Mouse (Mus musculus): Measurements from ENCODE around the gene Fam117a. TPM values are rescaled to one million over a fixed set of nuclear protein-coding genes. Genes with fewer than 3 reads are reported as not detected.

The Fam117a gene
- polyA plus RNA-seq, 1 experiment from 2014 or later: 10.1 TPM

DNA sequence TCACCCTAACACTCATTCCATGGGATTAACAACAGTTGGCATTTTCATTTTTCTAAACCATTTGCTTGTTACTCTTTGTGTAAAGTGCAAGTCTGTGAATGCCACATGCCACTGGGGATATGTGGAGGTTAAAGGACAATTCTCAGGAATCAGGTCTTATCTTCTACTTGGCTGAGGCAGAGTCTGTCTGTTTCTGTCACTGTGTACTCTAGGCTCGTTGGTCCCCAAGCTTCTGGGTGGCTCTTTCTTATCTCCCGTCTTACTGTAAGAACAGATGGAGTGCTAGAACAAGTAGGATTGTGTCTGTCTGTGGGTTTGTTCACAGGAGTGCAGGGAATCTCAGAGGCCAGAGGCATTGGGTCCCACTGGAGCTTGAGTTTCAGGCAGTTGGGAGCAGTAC is 94.5 kb downstream of the Fam117a start:
- no peak for ATAC-seq (ENCODE audit: low FRiP score, low TSS enrichment)
- Histone ChIP-seq H3K4me2 (replicated peaks; ENCODE audit: low read depth, low read length) (no peak overlapping the region), H3K4me1 (ENCODE audit: insufficient read depth, low read length) (no peaks in the 10 kb centered on the region), H3K9ac (replicated peaks; ENCODE audit: low read length) (no peak overlapping the region), H3K27me3 (ENCODE audit: insufficient read depth, low read length) (no peaks in the 10 kb centered on the region), H3K4me3 (ENCODE audit: low read length) (no peak overlapping the region), H3K27ac (ENCODE audit: low read length) (no peak overlapping the region), H3K9me3 (ENCODE audit: low read length) (no peaks in the 10 kb centered on the region), H3K36me3 (ENCODE audit: insufficient read depth, low read length) (no peaks in the 10 kb centered on the region)
- WGBS: 87% methylated on average over 2 of the region's 2 CpGs

Other genes with a start within 250 kb of the Fam117a start
- gene Dlx3, start 216.9 kb upstream of the Fam117a start, polyA plus RNA-seq (2015; fragmentation: Nextera tagmentation; extraction: Ambion mirVana): 1.1 TPM in 2 replicates
- 0.08 TPM in 1 of 2 replicates, not detected in the other for gene Dlx4, start 190.8 kb upstream of the Fam117a start, polyA plus RNA-seq (2015; fragmentation: Nextera tagmentation; extraction: Ambion mirVana)
- 0.12 TPM in 1 of 2 replicates, not detected in the other for gene Tac4, start 75.5 kb upstream of the Fam117a start, polyA plus RNA-seq (2015; fragmentation: Nextera tagmentation; extraction: Ambion mirVana)
- 85.0 and 92.3 TPM in 2 replicates for gene Kat7, start 26.8 kb upstream of the Fam117a start, polyA plus RNA-seq (2015; fragmentation: Nextera tagmentation; extraction: Ambion mirVana)
- 99.2 and 102 TPM in 2 replicates for gene Slc35b1, start 47.7 kb downstream of the Fam117a start, polyA plus RNA-seq (2015; fragmentation: Nextera tagmentation; extraction: Ambion mirVana)
- 141 and 155 TPM in 2 replicates for gene Spop, start 77.1 kb downstream of the Fam117a start, polyA plus RNA-seq (2015; fragmentation: Nextera tagmentation; extraction: Ambion mirVana)
- 0.36 and 0.62 TPM in 2 replicates for gene Nxph3, start 177.6 kb downstream of the Fam117a start, polyA plus RNA-seq (2015; fragmentation: Nextera tagmentation; extraction: Ambion mirVana)

Measured in kidney, embryonic 16.5 days (tissue).